ENCODE assay signal across 8 mouse cellular contexts in the genomic region with DNA sequence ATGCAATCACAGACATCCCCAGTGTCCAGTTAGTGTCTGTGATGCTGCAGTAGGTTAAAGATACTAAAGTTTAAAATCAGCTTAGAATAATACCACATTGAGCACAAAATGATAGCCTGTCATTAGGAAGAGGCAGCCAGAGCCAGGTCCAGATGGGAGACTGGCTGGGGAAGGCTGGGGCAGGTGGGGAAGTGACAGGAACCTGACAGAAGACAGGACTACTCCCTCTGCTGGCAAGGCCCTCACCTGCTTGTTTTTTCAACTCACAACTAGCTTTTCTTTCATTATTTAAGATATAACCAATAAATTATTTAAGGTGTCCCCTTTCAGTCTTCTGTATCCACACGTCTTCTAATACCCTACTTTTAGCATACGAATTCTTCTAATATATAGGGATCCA.
DNase-seq lines count a peak whose midpoint lies in the region; ATAC-seq and TF ChIP-seq lines count a peak whose summit lies in the region.

No protein-coding gene starts in this region.

- no peaks in the 10 kb centered on the region for H3K27me3 ChIP-seq in intestine, postnatal 0 days (replicated peaks; ENCODE audit: control insufficient read depth, insufficient read depth, low read length)
- no peaks in the 10 kb centered on the region for H3K27me3 ChIP-seq in intestine, embryonic 16.5 days (replicated peaks; ENCODE audit: control insufficient read depth, insufficient read depth, low read length)
- H3K27me3 ChIP-seq in thymus, adult 2 months (ENCODE audit: control insufficient read depth, insufficient read depth, low read length) = no peaks in the 10 kb centered on the region

- ATAC-seq in intestine, postnatal 0 days = no peak
- no peak for ATAC-seq in intestine, embryonic 16.5 days

- 83% methylated on average over 2 of the region's 2 CpGs for WGBS in intestine, postnatal 0 days
- 71% methylated on average over 2 of the region's 2 CpGs for WGBS in intestine, embryonic 16.5 days
- WGBS in thymus, adult 2 months = 96% methylated on average over 2 of the region's 2 CpGs

- H3K36me3 ChIP-seq in intestine, postnatal 0 days (ENCODE audit: control insufficient read depth, insufficient read depth) = no peaks in the 10 kb centered on the region
- H3K36me3 ChIP-seq in intestine, embryonic 16.5 days (ENCODE audit: control insufficient read depth, insufficient read depth, low read length) = no peaks in the 10 kb centered on the region
- H3K36me3 ChIP-seq in thymus, adult 2 months (ENCODE audit: control insufficient read depth, insufficient read depth, low read length) = no peaks in the 10 kb centered on the region

- no peaks in the 10 kb centered on the region for H3K4me1 ChIP-seq in intestine, postnatal 0 days (replicated peaks; ENCODE audit: control insufficient read depth, insufficient read depth, low read length)
- H3K4me1 ChIP-seq in intestine, embryonic 16.5 days (ENCODE audit: control insufficient read depth, insufficient read depth, low read length) = no peaks in the 10 kb centered on the region
- H3K4me1 ChIP-seq in thymus, adult 2 months (replicated peaks; ENCODE audit: control insufficient read depth, insufficient read depth, low read length) = no peaks in the 10 kb centered on the region

- H3K4me3 ChIP-seq in intestine, postnatal 0 days (ENCODE audit: low read depth, low read length) = no peak overlapping the region
- no peak overlapping the region for H3K4me3 ChIP-seq in intestine, embryonic 16.5 days (ENCODE audit: low read length)
- no peak overlapping the region for H3K4me3 ChIP-seq in thymus, adult 2 months (ENCODE audit: control insufficient read depth, insufficient read depth, low read length)

- TF ChIP-seq POLR2A in thymus, adult 2 months (IDR thresholded peaks at IDR 0.05; ENCODE audit: control insufficient read depth, extremely low read depth, insufficient read depth, low read length, poor library complexity) = no peak

- no peak overlapping the region for H3K9ac ChIP-seq in intestine, postnatal 0 days (ENCODE audit: low read depth, low read length)
- H3K9ac ChIP-seq in intestine, embryonic 16.5 days (ENCODE audit: low read depth, low read length) = no peak overlapping the region

- H3K4me2 ChIP-seq in intestine, postnatal 0 days (replicated peaks; ENCODE audit: low read depth) = no peak overlapping the region
- H3K4me2 ChIP-seq in intestine, embryonic 16.5 days (ENCODE audit: low read depth, low read length) = no peak overlapping the region

- peak; percentile 5 for DNase-seq in thymus, adult 2 months
- no peak for DNase-seq in thymus, adult 18-20 months
- DNase-seq in cerebellum, postnatal 25 days = peak; percentile 83 to 91
- DNase-seq in urinary bladder, postnatal 4 days (ENCODE audit: low spot score in 2 of 2) = no peak
- no peak for DNase-seq in heart, adult 18-20 months
- no peak for DNase-seq in right cerebral cortex, adult 2 months (ENCODE audit: low spot score in 2 of 2)

- TF ChIP-seq CTCF in intestine, postnatal 0 days (IDR thresholded peaks at IDR 0.05; ENCODE audit: low read depth) = peak; percentile 58
- TF ChIP-seq CTCF in thymus, adult 2 months (IDR thresholded peaks at IDR 0.05; ENCODE audit: borderline replicate concordance, control insufficient read depth, extremely low read depth, insufficient read depth, low read length, poor library complexity) = no peak

- no peak overlapping the region for H3K27ac ChIP-seq in intestine, postnatal 0 days (ENCODE audit: low read depth, low read length)
- H3K27ac ChIP-seq in intestine, embryonic 16.5 days (ENCODE audit: low read length) = no peak overlapping the region
- H3K27ac ChIP-seq in thymus, adult 2 months (ENCODE audit: control insufficient read depth, insufficient read depth, low read length) = no peak overlapping the region

- no peaks in the 10 kb centered on the region for H3K9me3 ChIP-seq in intestine, postnatal 0 days (ENCODE audit: control insufficient read depth)
- H3K9me3 ChIP-seq in intestine, embryonic 16.5 days (ENCODE audit: control insufficient read depth, low read length) = no peaks in the 10 kb centered on the region

Comparison
In these comparisons a context has a peak if more than half of its experiments do, and no peak if none do; other contexts are left out.
1. DNase-seq: peak in thymus, adult 2 months (single experiment) and cerebellum, postnatal 25 days (2 of 2); none in thymus, adult 18-20 months (0 of 2), urinary bladder, postnatal 4 days (0 of 2), heart, adult 18-20 months (0 of 2) and right cerebral cortex, adult 2 months (0 of 2).